Mouse (Mus musculus) midbrain, embryonic 11.5 days (tissue): ENCODE measurements around the gene Fndc9. TPM values are rescaled to one million over a fixed set of nuclear protein-coding genes. Genes with fewer than 3 reads are reported as not detected.

ENCODE experiments used
- ATAC-seq: fragments of 200-750 bp; cut with Nextera tagmentation; 2 replicates; pipeline ENCODE4 v1.8.0; 2017; ENCODE audit warnings: moderate TSS enrichment, moderate library complexity; ENCODE audit not compliant: low FRiP score
- DNase-seq: peaks from one replicate; pipeline ENCODE4 v3.0.0; 2015; ENCODE audit warnings: low spot score; ENCODE audit errors: missing footprints
- H3K27ac ChIP-seq: fragments of 300-500 bp; sonication (generic); 2 replicates; pipeline ENCODE4 v1.5.1; 2014; ENCODE audit warnings: low read depth, low read length
- H3K27me3 ChIP-seq: fragments of 300-500 bp; sonication (generic); 2 replicates; pipeline ENCODE4 v1.6.1; 2014; ENCODE audit warnings: mild to moderate bottlenecking, low read length, moderate library complexity, mixed read lengths; ENCODE audit not compliant: control insufficient read depth, insufficient read depth
- H3K36me3 ChIP-seq: fragments of 300-500 bp; sonication (generic); 2 replicates; pipeline ENCODE4 v1.6.1; 2014; ENCODE audit warnings: mild to moderate bottlenecking, low read length, moderate library complexity, mixed read lengths; ENCODE audit not compliant: control insufficient read depth, insufficient read depth
- H3K4me1 ChIP-seq: fragments of 300-500 bp; sonication (generic); 2 replicates; pipeline ENCODE4 v1.6.1; 2014; ENCODE audit warnings: low read length; ENCODE audit not compliant: control insufficient read depth, insufficient read depth
- H3K4me2 ChIP-seq: fragments of 300-500 bp; sonication (generic); 2 replicates; pipeline ENCODE4 v1.6.1; 2014; ENCODE audit warnings: mild to moderate bottlenecking, moderate library complexity
- H3K4me3 ChIP-seq: fragments of 300-500 bp; sonication (generic); 2 replicates; pipeline ENCODE4 v1.5.1; 2014; ENCODE audit warnings: low read depth, low read length
- H3K9ac ChIP-seq: fragments of 300-500 bp; sonication (generic); 2 replicates; pipeline ENCODE4 v1.6.1; 2014; ENCODE audit warnings: low read length
- H3K9me3 ChIP-seq: fragments of 300-500 bp; sonication (generic); 2 replicates; pipeline ENCODE4 v1.6.1; 2016; ENCODE audit warnings: low read length; ENCODE audit not compliant: control insufficient read depth
- WGBS: fragments of 180-500 bp; shearing (Covaris S2); extraction: QIAGEN DNeasy Blood & Tissue Kit; methylation state at CpG from one replicate; pipeline ENCODE4 v1.1.7; 2014; 5-methylcytosine and 5-hydroxymethylcytosine counted together
- polyA plus RNA-seq: library from polyadenylated mRNA; unstranded; fragments of >200 nt; fragmentation: Nextera tagmentation; extraction: Ambion mirVana; gene quantifications from 2 replicates; pipeline ENCODE4 v1.2.1, GENCODE M21; 2014

Gene Fndc9
- polyA plus RNA-seq, 1 experiment from 2014 or later = 1.2 TPM

DNA sequence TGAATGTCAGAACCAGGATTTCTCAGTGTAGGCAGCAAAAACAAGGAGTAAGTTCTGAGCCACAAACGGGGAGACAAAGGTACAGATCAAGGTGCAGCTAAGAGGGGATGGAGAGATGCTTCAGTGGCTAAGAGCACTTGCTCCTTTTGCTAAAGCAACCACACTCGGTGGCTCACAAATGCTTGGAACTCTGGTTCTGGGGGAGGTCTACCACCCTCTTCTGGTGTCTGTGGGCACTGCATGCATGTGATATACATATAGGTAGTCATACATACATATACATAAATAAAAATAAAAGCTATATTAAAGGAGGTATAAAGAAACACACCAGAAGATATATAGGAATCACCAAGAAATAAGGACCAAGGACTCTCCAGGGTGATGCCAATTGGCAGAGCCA, 11.8 kb upstream of the Fndc9 start:
- ATAC-seq (no peak), DNase-seq (no peak)
- 69% methylated on average over 2 of the region's 2 CpGs for WGBS
- H3K9me3 ChIP-seq = no peaks in the 10 kb centered on the region
- no peak overlapping the region for H3K4me3 ChIP-seq
- H3K4me1 ChIP-seq = peaks cover 5% of the 10 kb centered on the region
- H3K27ac ChIP-seq = no peak overlapping the region
- H3K36me3 ChIP-seq = no peaks in the 10 kb centered on the region
- H3K27me3 ChIP-seq = no peaks in the 10 kb centered on the region
- H3K9ac ChIP-seq = no peak overlapping the region
- H3K4me2 ChIP-seq = no peak overlapping the region

DNA sequence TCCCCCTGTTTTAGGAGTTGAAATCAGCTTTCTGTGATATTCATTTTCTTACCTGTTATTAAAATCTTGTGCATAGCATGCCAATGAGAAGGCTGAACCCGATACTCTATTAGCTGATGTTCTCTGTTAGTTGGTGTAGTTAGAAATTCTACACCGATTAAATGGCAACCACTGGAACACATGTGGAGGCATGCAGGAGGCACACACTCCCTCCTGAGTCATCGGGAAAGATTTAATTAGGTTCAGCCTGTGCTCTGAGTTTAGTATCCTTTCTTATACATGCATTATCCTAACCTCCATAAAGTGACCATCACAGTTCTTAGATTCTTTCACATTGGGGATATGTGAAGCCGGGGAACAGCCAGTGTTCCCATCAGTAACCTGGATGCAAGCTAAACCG, 10.0 kb upstream of the Fndc9 start:
- 91% methylated on average over 5 of the region's 5 CpGs for WGBS
- no peak for ATAC-seq
- H3K4me1 ChIP-seq = no peaks in the 10 kb centered on the region
- no peaks in the 10 kb centered on the region for H3K9me3 ChIP-seq
- H3K27me3 ChIP-seq = no peaks in the 10 kb centered on the region
- H3K36me3 ChIP-seq = no peaks in the 10 kb centered on the region
- H3K4me2 ChIP-seq = no peak overlapping the region
- no peak overlapping the region for H3K27ac ChIP-seq
- peak; percentile 19 for DNase-seq
- H3K9ac ChIP-seq = no peak overlapping the region
- no peak overlapping the region for H3K4me3 ChIP-seq

DNA sequence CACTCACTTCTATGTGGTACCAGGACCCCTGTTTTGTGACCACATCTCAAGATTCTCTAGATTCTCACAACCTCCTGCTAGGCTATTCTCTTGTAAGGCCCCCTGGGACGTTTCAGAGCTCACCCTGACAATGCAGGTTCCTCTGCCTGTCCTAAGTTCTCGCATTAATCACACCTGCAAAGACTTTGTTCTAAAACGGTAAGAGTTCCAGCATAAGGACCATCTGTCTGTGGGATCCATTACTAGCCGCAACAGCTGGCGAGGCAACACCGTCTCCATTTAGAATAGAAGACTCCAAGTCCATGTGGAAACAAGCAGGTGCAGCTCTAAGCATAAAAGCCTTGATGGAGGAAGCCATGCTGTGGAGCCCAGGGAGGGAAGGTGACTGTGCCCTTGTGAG, 5.1 kb upstream of the Fndc9 start:
- ATAC-seq = no peak
- Histone ChIP-seq H3K4me3 (no peak overlapping the region), H3K9me3 (no peaks in the 10 kb centered on the region), H3K9ac (no peak overlapping the region), H3K4me2 (no peak overlapping the region), H3K4me1 (peaks cover 6% of the 10 kb centered on the region), H3K27ac (no peak overlapping the region), H3K27me3 (no peaks in the 10 kb centered on the region), H3K36me3 (no peaks in the 10 kb centered on the region)
- peak; percentile 10 for DNase-seq
- WGBS = 70% methylated on average over 6 of the region's 6 CpGs

DNA sequence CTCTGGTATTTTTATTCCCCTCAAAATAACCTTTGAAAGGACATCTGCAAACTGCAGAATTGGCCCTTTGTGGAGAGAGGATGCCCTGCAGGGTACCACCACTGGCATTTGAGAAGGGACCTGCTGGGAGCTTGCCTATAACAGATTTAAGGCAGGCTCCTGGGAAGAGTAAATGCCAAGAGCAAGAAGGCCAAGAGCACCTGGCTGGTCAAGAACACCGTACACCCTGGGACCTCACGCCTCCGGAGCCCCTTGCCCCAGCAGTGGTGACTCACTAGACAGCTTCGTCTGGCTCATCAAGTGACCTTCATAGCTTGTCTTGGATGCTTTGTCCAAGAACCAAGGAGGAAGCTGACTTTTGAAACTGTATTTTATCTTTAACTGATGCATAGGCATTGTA, 2.5 kb upstream of the Fndc9 start:
- no peaks in the 10 kb centered on the region for H3K27me3 ChIP-seq
- peaks cover 11% of the 10 kb centered on the region for H3K4me1 ChIP-seq
- H3K36me3 ChIP-seq = no peaks in the 10 kb centered on the region
- DNase-seq (peak; percentile 70), ATAC-seq (no peak)
- no peaks in the 10 kb centered on the region for H3K9me3 ChIP-seq
- H3K27ac ChIP-seq = no peak overlapping the region
- WGBS = 87% methylated on average over 4 of the region's 4 CpGs
- no peak overlapping the region for H3K4me2 ChIP-seq
- no peak overlapping the region for H3K9ac ChIP-seq
- H3K4me3 ChIP-seq = no peak overlapping the region

DNA sequence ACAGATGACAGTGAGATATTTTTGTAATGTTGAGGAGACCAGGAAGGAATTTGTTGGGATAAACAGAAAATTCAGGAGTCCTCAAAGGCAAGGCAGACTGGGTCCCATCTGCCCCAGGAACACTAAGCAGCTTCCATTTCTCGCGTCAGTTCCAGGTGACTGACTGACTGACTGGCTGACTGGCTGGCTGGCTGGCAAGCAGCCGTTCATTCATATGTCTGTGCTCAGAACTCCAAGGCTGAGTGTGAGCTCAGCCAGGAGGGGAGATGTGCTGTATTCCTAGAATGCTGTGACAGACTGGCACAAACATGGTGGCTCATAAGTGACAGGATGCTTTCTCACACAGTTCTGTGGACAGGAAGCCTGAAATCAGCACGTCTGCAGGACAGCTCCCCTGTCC, 1.4 kb upstream of the Fndc9 start:
- no peak overlapping the region for H3K27ac ChIP-seq
- peak; percentile 76 for DNase-seq
- no peak overlapping the region for H3K4me3 ChIP-seq
- no peak overlapping the region for H3K4me2 ChIP-seq
- no peak overlapping the region for H3K9ac ChIP-seq
- H3K27me3 ChIP-seq = no peaks in the 10 kb centered on the region
- ATAC-seq = no peak
- 73% methylated on average over 4 of the region's 4 CpGs for WGBS
- peaks cover 4% of the 10 kb centered on the region for H3K36me3 ChIP-seq
- peaks cover 11% of the 10 kb centered on the region for H3K4me1 ChIP-seq
- no peaks in the 10 kb centered on the region for H3K9me3 ChIP-seq

DNA sequence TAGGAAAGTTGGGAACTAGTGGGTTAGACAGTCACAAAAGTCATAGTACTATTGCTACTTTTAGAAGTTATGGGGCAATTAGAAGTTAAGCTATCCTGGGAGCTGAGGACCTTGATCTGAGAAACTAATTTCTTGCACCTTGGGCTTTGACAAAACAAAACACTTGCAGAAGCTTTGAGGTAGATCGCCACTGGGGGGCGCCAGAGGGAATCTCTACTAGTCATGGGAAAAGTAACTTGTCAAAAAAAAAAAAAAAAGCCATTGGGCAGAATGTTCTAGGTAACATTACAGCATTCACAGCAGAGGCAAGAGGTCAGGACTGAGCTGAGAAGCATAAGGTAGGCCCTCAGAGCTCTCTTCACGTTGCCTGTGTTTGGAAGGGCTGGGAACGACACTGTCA, 1.6 kb downstream of the Fndc9 start:
- H3K4me1 ChIP-seq = peaks cover 11% of the 10 kb centered on the region
- H3K9me3 ChIP-seq = no peaks in the 10 kb centered on the region
- no peak overlapping the region for H3K27ac ChIP-seq
- H3K36me3 ChIP-seq = peaks cover 7% of the 10 kb centered on the region
- H3K27me3 ChIP-seq = no peaks in the 10 kb centered on the region
- ATAC-seq (no peak), DNase-seq (peak; percentile 92)
- H3K4me2 ChIP-seq = no peak overlapping the region
- 44% methylated on average over 4 of the region's 4 CpGs for WGBS
- no peak overlapping the region for H3K9ac ChIP-seq
- H3K4me3 ChIP-seq = no peak overlapping the region

DNA sequence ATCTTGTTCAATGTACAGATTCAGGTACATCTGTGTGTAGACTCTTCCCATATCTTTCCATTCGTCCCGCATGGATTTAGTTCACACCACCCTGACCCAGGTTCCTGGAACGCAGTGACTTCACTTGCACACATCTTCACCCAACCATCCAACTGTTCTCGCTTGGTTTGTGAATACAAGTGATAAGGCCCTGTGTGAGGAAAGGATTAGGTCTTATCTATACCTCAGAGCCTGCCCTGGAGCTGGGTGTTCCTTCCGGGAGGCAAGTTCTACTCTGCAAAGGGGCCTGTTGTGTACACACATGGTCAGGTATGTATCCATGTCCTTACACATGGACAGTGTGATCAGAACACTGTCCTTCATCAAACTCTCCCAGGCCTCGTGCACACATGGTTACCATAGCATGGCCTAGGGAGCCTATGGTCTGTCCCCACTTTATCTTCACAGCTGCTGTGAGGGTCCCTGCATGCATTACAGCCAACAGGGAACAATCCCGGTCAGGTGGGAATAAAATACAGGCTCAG, 5.9 kb downstream of the Fndc9 start:
- Histone ChIP-seq H3K36me3 (peaks cover 7% of the 10 kb centered on the region), H3K27me3 (no peaks in the 10 kb centered on the region), H3K4me3 (no peak overlapping the region), H3K9me3 (no peaks in the 10 kb centered on the region), H3K27ac (no peak overlapping the region), H3K9ac (no peak overlapping the region), H3K4me2 (no peak overlapping the region), H3K4me1 (no peaks in the 10 kb centered on the region)
- 92% methylated on average over 7 of the region's 7 CpGs for WGBS
- peak; percentile 21 for DNase-seq
- ATAC-seq = no peak

DNA sequence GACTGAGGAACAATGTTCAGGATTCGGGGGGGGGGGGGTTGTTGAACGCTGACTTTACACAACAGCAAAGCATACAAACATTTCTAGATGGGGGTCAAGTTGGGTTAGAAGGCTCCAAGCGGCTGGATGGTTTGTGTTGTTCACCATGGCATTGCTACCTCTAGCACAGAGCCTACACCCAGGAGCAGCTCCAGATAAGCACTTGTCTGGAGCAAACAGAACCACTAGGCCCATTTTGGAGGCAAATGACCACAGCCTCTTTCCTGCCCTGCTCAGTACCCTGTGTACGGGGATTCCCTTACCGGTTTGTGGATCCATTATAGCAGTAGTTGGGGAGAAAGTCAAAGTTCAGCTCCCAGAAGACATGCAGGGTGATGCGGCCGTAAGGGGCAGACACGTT, 6.7 kb downstream of the Fndc9 start:
- Histone ChIP-seq H3K36me3 (peaks cover 7% of the 10 kb centered on the region), H3K27me3 (no peaks in the 10 kb centered on the region), H3K4me3 (no peak overlapping the region), H3K9ac (no peak overlapping the region), H3K4me2 (no peak overlapping the region), H3K4me1 (no peaks in the 10 kb centered on the region), H3K27ac (no peak overlapping the region), H3K9me3 (no peaks in the 10 kb centered on the region)
- ATAC-seq (no peak), DNase-seq (no peak)
- WGBS = 91% methylated on average over 8 of the region's 8 CpGs

DNA sequence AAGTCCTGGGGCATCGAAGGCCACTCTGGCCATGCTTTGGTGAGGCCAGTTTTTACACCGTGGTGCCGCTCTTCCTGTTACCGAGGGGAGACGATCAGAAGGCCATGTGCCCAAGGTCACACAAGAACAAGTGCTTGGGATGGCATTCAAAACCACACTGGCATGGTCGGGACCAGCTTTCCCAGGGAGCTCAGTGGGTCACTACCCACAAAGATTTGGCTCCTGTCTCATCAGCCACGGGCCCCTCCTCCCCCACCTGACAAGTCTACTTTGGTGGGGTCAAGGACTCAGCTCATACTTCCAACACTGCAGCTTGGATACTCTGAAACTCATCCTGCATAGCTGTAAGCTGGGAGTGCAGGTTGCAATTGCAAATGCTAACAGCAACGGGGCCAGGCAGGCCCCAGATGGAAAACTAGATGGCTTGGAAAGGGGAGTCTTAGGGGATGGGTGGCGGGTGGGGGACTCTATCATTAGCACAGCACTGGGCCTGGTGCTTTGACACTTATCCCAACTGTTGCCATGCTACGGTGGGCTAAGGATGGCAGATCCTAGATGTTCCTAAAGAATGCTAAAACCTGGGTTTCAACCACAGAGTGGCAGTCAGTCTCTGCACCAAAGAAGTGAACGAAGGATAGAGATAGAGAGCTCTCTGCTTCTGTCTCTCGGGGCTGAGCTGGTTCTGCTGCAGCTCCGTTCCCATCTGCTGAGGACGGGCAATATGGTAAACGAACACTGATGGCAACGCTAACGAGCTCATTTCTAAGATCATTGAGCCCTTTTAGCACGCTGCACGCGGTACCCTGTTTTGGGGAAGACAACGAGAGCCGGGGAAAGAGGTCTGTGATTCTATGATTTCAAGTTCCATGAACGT, 9.6 kb downstream of the Fndc9 start:
- H3K9ac ChIP-seq = no peak overlapping the region
- no peak overlapping the region for H3K27ac ChIP-seq
- H3K27me3 ChIP-seq = no peaks in the 10 kb centered on the region
- DNase-seq (peak; percentile 66), ATAC-seq (no peak)
- no peak overlapping the region for H3K4me3 ChIP-seq
- H3K9me3 ChIP-seq = no peaks in the 10 kb centered on the region
- 93% methylated on average over 23 of the region's 23 CpGs for whole genome bisulfite sequencing
- peaks cover 2% of the 10 kb centered on the region; the same call in 1 of the 2 replicates for H3K36me3 ChIP-seq
- no peak overlapping the region for H3K4me2 ChIP-seq
- H3K4me1 ChIP-seq = no peaks in the 10 kb centered on the region
